Mouse (Mus musculus): ENCODE measurements around the gene Smdt1.
"Not testable (repeated sequence)": the region's sequence is repeated elsewhere in the genome, so short reads cannot be mapped to it uniquely, and the experiment has no call there.

Smdt1 gene

GRCm38 (mm10) chr15:82368851-82369250, 30.1 kb downstream of the Smdt1 start:
- no peak for DNase-seq (ENCODE audit: low spot score in 2 of 2)

- no peak for DNase-seq (ENCODE audit: low spot score in 2 of 2)
Observed at GRCm38 (mm10) chr15:82372446-82372845, 33.7 kb downstream of the Smdt1 start.

GRCm38 (mm10) chr15:82372991-82373390, 34.2 kb downstream of the Smdt1 start:
- no peak for DNase-seq (ENCODE audit: low spot score in 2 of 2)

GRCm38 (mm10) chr15:82374437-82374836, 35.7 kb downstream of the Smdt1 start:
- no peak for DNase-seq (ENCODE audit: low spot score in 2 of 2)

- no peak for DNase-seq (ENCODE audit: low spot score in 2 of 2)
Observed at GRCm38 (mm10) chr15:82375855-82376254, 37.1 kb downstream of the Smdt1 start.

- DNase-seq (ENCODE audit: low spot score in 2 of 2): no peak
Observed at GRCm38 (mm10) chr15:82376393-82377138, 37.8 kb downstream of the Smdt1 start.

GRCm38 (mm10) chr15:82377701-82378100, 38.9 kb downstream of the Smdt1 start:
- DNase-seq (ENCODE audit: low spot score in 2 of 2): no peak

- no peak for DNase-seq (ENCODE audit: low spot score in 2 of 2)
Observed at GRCm38 (mm10) chr15:82378261-82379180, 39.8 kb downstream of the Smdt1 start.

- DNase-seq (ENCODE audit: low spot score in 2 of 2): no peak
Observed at GRCm38 (mm10) chr15:82379511-82379870, 40.7 kb downstream of the Smdt1 start.

GRCm38 (mm10) chr15:82379871-82380713, 41.3 kb downstream of the Smdt1 start, which contains the start of gene Cyp2d22:
Gene Cyp2d22 (minus strand): TSS chr15:82380260.
- no peak for DNase-seq (ENCODE audit: low spot score in 2 of 2)

GRCm38 (mm10) chr15:82380714-82381062, 41.9 kb downstream of the Smdt1 start:
- no peak for DNase-seq (ENCODE audit: low spot score in 2 of 2)

GRCm38 (mm10) chr15:82382441-82382840, 43.7 kb downstream of the Smdt1 start:
- DNase-seq (ENCODE audit: low spot score in 2 of 2): no peak

- DNase-seq (ENCODE audit: low spot score in 2 of 2): no peak
Observed at GRCm38 (mm10) chr15:82385729-82386128, 47.0 kb downstream of the Smdt1 start.

GRCm38 (mm10) chr15:82389916-82390315, 51.2 kb downstream of the Smdt1 start:
- DNase-seq (ENCODE audit: low spot score in 2 of 2): not testable (repeated sequence)

GRCm38 (mm10) chr15:82393922-82394321, 55.2 kb downstream of the Smdt1 start, which contains the start of gene Cyp2d11:
Gene Cyp2d11 (minus strand): TSS chr15:82394022.
- not testable (repeated sequence) for DNase-seq (ENCODE audit: low spot score in 2 of 2)

GRCm38 (mm10) chr15:82395955-82396354, 57.2 kb downstream of the Smdt1 start:
- DNase-seq (ENCODE audit: low spot score in 2 of 2): not testable (repeated sequence)

Measured in spleen, postnatal 14 days (tissue).